Mouse (Mus musculus) forebrain, embryonic 12.5 days (tissue): ENCODE measurements around the gene Slc25a54. TPM values are rescaled to one million over a fixed set of nuclear protein-coding genes. Genes with fewer than 3 reads are reported as not detected.

Experiments used
- ATAC-seq: fragments of 200-750 bp; cut with Nextera tagmentation; 2 replicates; pipeline ENCODE4 v1.8.0; 2017; ENCODE audit warnings: moderate TSS enrichment; ENCODE audit not compliant: low FRiP score
- H3K27ac ChIP-seq: fragments of 300-500 bp; sonication (generic); 2 replicates; pipeline ENCODE4 v1.5.1; 2016; ENCODE audit warnings: mild to moderate bottlenecking
- H3K27me3 ChIP-seq: fragments of 300-500 bp; sonication (generic); 2 replicates; pipeline ENCODE4 v1.6.1; 2016; ENCODE audit warnings: mild to moderate bottlenecking
- H3K36me3 ChIP-seq: fragments of 300-500 bp; sonication (generic); replicated peaks from 2 replicates; pipeline ENCODE4 v1.6.1; 2016; ENCODE audit warnings: mild to moderate bottlenecking
- H3K4me1 ChIP-seq: fragments of 300-500 bp; sonication (generic); 2 replicates; pipeline ENCODE4 v1.6.1; 2016
- H3K4me2 ChIP-seq: fragments of 300-500 bp; sonication (generic); 2 replicates; pipeline ENCODE4 v1.6.1; 2016; ENCODE audit warnings: mild to moderate bottlenecking, moderate library complexity
- H3K4me3 ChIP-seq: fragments of 300-500 bp; sonication (generic); replicated peaks from 2 replicates; pipeline ENCODE4 v1.5.1; 2016; ENCODE audit warnings: mild to moderate bottlenecking
- H3K9ac ChIP-seq: fragments of 300-500 bp; sonication (generic); 2 replicates; pipeline ENCODE4 v1.6.1; 2016; ENCODE audit warnings: mild to moderate bottlenecking
- H3K9me3 ChIP-seq: fragments of 300-500 bp; sonication (generic); 2 replicates; pipeline ENCODE4 v1.6.1; 2016
- WGBS: fragments of 180-500 bp; shearing (Covaris S2); methylation state at CpG from one replicate; pipeline ENCODE4 v1.1.7; 2016; 5-methylcytosine and 5-hydroxymethylcytosine counted together
- polyA plus RNA-seq: library from polyadenylated mRNA; unstranded; fragments of >200 nt; fragmentation: Nextera tagmentation; extraction: Ambion mirVana; gene quantifications from 2 replicates; pipeline ENCODE4 v1.2.1, GENCODE M21; 2016

Gene Slc25a54
- polyA plus RNA-seq, 1 experiment from 2014 or later: 0.11 TPM

DNA sequence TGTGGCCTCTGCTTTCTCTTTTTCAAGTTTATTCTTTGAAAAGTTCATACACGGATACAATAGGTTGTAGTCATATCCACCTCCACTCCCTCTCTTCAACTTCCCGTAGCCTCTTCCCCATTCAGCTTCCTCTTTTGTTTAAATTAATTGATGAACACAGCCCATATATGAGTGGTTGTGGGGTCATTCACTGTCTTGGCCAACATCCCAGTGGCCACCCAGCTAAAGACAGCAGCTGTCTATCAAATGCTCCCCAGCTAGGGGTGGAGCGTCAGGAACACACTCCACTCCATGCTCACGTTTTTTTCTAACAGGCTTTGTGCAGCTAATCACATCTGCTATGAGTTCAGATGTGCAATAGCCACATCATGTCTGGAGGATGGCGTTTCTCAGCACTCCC lies 49.5 kb downstream of the Slc25a54 start:
- H3K27ac ChIP-seq: no peak overlapping the region
- H3K27me3 ChIP-seq: no peaks in the 10 kb centered on the region
- no peak overlapping the region for H3K9ac ChIP-seq
- no peaks in the 10 kb centered on the region for H3K36me3 ChIP-seq
- H3K4me3 ChIP-seq: no peak overlapping the region
- H3K9me3 ChIP-seq: no peaks in the 10 kb centered on the region
- H3K4me1 ChIP-seq: no peaks in the 10 kb centered on the region
- WGBS: 73% methylated on average over 5 of the region's 5 CpGs
- no peak for ATAC-seq
- H3K4me2 ChIP-seq: no peak overlapping the region

GRCm38 (mm10) chr3:109132966-109133365 lies 52.7 kb downstream of the Slc25a54 start:
- no peak overlapping the region for H3K9ac ChIP-seq
- no peak overlapping the region for H3K4me3 ChIP-seq
- H3K27me3 ChIP-seq: no peaks in the 10 kb centered on the region
- no peak for ATAC-seq
- H3K4me1 ChIP-seq: no peaks in the 10 kb centered on the region
- no peak overlapping the region for H3K4me2 ChIP-seq
- no peaks in the 10 kb centered on the region for H3K36me3 ChIP-seq
- H3K9me3 ChIP-seq: no peaks in the 10 kb centered on the region
- H3K27ac ChIP-seq: no peak overlapping the region
- 88% methylated on average over 4 of the region's 4 CpGs for WGBS

DNA sequence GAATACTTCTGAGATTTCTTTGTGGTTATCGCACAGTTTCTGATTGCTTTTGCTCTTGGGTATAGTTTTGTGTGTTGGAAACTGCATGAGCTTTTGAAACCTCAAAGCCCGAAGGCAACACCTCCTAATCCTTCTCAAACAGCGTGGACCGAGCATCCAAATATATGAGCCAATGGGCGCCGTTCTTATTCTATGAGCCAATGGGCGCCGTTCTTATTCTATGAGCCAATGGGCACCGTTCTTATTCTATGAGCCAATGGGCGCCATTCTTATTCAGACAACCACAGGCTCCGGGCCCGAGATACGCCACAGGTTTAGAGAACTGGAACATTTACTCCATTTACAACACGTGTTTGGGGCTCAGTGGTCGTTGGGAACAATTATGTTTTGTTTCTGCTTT lies 53.8 kb downstream of the Slc25a54 start:
- no peaks in the 10 kb centered on the region for H3K36me3 ChIP-seq
- WGBS: 91% methylated on average over 15 of the region's 15 CpGs
- H3K27me3 ChIP-seq: no peaks in the 10 kb centered on the region
- no peak for ATAC-seq
- H3K4me2 ChIP-seq: no peak overlapping the region
- H3K9ac ChIP-seq: no peak overlapping the region
- H3K4me1 ChIP-seq: no peaks in the 10 kb centered on the region
- no peaks in the 10 kb centered on the region for H3K9me3 ChIP-seq
- no peak overlapping the region for H3K4me3 ChIP-seq
- H3K27ac ChIP-seq: no peak overlapping the region

GRCm38 (mm10) chr3:109135352-109135751 lies 55.1 kb downstream of the Slc25a54 start:
- Histone ChIP-seq H3K4me1 (no peaks in the 10 kb centered on the region), H3K36me3 (no peaks in the 10 kb centered on the region), H3K27ac (no peak overlapping the region), H3K9me3 (no peaks in the 10 kb centered on the region), H3K9ac (no peak overlapping the region), H3K4me2 (no peak overlapping the region), H3K27me3 (no peaks in the 10 kb centered on the region), H3K4me3 (no peak overlapping the region)
- ATAC-seq: no peak
- 96% methylated on average over 1 of the region's 1 CpGs for WGBS

GRCm38 (mm10) chr3:109152561-109152960 lies 72.3 kb downstream of the Slc25a54 start:
- H3K9me3 ChIP-seq: no peaks in the 10 kb centered on the region
- H3K9ac ChIP-seq: no peak overlapping the region
- ATAC-seq: no peak
- no peak overlapping the region for H3K4me2 ChIP-seq
- H3K4me3 ChIP-seq: no peak overlapping the region
- 69% methylated on average over 4 of the region's 4 CpGs for WGBS
- no peaks in the 10 kb centered on the region for H3K4me1 ChIP-seq
- H3K27ac ChIP-seq: no peak overlapping the region
- no peaks in the 10 kb centered on the region for H3K36me3 ChIP-seq
- H3K27me3 ChIP-seq: no peaks in the 10 kb centered on the region

DNA sequence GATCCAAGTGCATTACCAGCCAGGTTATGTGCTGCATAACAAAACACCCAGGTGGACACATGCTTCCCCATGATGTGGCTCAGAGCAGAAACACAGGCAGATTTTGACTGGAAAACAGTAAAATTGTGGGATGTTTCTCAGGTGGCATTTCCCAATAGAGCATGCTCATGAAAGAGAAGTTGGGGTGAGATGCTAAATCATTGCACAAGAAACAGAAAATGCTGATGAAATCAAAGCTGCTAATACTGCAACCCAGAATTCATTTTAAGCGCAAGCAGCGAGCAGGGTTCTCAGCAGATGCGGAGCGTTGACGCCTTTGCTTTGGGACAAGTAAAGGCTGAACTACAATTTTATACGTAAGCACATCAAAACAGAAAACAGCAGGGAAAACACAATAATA lies 73.1 kb downstream of the Slc25a54 start:
- Histone ChIP-seq H3K4me1 (no peaks in the 10 kb centered on the region), H3K9me3 (no peaks in the 10 kb centered on the region), H3K27ac (no peak overlapping the region), H3K27me3 (no peaks in the 10 kb centered on the region), H3K36me3 (no peaks in the 10 kb centered on the region), H3K9ac (no peak overlapping the region), H3K4me2 (no peak overlapping the region), H3K4me3 (no peak overlapping the region)
- WGBS: 97% methylated on average over 6 of the region's 6 CpGs
- ATAC-seq: no peak

DNA sequence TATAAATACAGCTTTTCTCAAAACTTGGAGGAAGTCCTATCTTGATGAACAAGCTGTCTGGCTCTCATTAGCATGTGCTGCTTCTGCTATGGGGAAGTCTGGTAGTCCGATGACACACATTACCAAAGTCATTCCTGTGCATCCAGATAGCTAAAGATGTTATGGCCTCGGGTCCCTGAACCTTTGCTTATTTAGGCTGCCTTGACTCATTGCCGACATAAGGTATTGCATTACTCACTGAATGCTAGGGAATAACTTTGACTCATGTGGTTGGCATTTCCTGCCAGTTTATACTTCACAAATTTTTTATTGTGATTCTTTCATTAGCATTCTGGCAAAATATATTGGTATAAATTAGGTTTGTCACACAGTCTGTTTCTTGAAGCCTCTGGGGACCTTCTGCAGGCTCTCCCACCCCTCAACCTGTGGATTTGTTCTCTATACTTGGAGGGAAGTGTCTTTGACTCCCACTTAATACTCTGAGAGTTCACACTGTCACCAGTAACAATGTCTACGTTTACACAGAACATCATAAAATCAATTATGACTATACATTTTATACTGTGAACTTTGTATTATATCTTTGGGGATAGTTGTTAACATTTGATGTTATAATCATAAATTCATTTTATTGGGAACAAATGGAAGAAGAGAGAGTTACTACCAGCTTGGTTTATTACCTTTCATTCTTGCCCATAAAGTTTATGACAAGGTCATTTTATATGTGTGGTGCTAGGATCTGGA lies 75.8 kb downstream of the Slc25a54 start:
- H3K4me3 ChIP-seq: no peak overlapping the region
- no peak overlapping the region for H3K4me2 ChIP-seq
- 86% methylated on average over 4 of the region's 4 CpGs for WGBS
- H3K4me1 ChIP-seq: no peaks in the 10 kb centered on the region
- H3K27ac ChIP-seq: no peak overlapping the region
- no peak overlapping the region for H3K9ac ChIP-seq
- no peaks in the 10 kb centered on the region for H3K9me3 ChIP-seq
- H3K36me3 ChIP-seq: peaks cover 6% of the 10 kb centered on the region
- ATAC-seq: no peak
- H3K27me3 ChIP-seq: no peaks in the 10 kb centered on the region

DNA sequence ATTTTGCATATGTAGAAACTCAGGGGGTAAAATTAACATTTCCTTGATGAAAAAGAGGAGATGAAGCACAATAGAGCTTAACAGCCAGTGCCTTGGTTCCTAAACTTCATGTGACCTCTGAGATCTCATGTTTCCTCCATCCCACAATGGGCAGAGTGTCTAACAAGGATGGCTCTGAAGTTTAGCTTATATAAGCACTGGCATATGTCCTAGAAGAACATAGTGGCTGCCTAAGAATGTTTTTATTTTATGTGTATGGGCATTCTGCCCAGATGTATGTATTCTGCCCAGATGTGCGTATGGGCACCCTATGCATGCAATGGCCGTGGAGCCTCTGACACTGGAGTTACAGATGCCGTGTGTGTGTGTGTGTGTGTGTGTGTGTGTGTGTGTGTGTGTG lies 77.2 kb downstream of the Slc25a54 start:
- Histone ChIP-seq H3K4me1 (no peaks in the 10 kb centered on the region), H3K4me3 (no peak overlapping the region), H3K4me2 (no peak overlapping the region), H3K9me3 (no peaks in the 10 kb centered on the region), H3K9ac (no peak overlapping the region), H3K27me3 (no peaks in the 10 kb centered on the region), H3K36me3 (peaks cover 6% of the 10 kb centered on the region), H3K27ac (no peak overlapping the region)
- ATAC-seq: no peak
- 83% methylated on average over 3 of the region's 3 CpGs for WGBS

DNA sequence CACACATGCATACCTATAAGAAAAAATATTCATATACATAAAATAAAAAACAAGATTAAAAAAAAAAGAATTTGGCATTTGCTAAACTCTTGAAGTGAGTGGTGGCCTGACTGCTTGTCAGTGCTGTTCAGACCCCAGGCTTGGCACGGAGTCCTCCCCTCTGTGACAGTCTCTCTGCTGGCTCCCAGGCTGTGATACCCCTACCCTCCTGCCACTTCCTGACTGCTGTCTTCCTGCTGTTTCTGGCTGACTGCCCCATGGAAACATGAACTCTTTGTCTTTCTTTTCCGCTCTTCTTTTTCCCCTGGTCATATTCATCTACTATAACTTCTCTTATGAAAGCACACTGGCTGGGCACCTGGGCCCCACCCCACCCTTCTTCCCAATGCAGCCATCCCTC lies 83.8 kb downstream of the Slc25a54 start:
- no peak overlapping the region for H3K4me2 ChIP-seq
- H3K27ac ChIP-seq: no peak overlapping the region
- no peak for ATAC-seq
- H3K4me1 ChIP-seq: no peaks in the 10 kb centered on the region
- whole genome bisulfite sequencing: 98% methylated on average over 2 of the region's 2 CpGs
- no peaks in the 10 kb centered on the region for H3K9me3 ChIP-seq
- H3K9ac ChIP-seq: no peak overlapping the region
- peaks cover 6% of the 10 kb centered on the region for H3K36me3 ChIP-seq
- no peak overlapping the region for H3K4me3 ChIP-seq
- no peaks in the 10 kb centered on the region for H3K27me3 ChIP-seq

- Histone ChIP-seq H3K27ac (no peak overlapping the region), H3K27me3 (no peaks in the 10 kb centered on the region), H3K4me1 (no peaks in the 10 kb centered on the region), H3K9ac (no peak overlapping the region), H3K4me3 (no peak overlapping the region), H3K36me3 (peaks cover 3% of the 10 kb centered on the region), H3K4me2 (no peak overlapping the region), H3K9me3 (no peaks in the 10 kb centered on the region)
- 100% methylated on average over 1 of the region's 1 CpGs for WGBS
- ATAC-seq: no peak
These were observed 84.4 kb downstream of the Slc25a54 start for GRCm38 (mm10) chr3:109164644-109165043.

DNA sequence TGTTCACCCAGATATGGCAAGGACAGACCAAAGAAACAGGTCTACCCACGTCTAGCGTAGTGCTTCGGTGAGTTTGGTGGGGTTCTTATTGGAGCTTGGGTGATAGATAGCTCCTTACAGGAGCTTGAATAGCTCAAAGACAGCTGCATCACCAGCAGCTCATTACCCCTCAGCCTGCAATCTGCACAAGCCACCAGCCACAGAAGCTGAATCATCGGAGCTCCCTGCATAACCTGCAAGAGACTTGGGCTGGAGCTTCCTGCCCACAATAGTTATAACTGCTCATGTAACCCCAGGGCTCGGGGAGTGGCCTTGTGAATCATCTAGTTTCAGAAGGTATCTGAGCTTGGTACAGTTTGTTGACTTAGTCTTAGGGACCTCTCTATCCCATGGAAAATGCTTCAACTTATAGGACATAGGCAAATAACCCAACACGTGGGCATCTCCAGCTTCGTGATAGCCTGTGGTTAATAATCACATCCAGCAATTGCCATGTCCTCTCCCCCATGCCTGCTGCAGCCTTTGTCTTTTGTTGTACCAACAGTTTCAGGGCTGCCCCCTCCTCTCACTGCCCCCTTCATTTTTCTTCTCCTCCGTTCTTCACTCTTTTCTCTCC lies 85.1 kb downstream of the Slc25a54 start:
- Histone ChIP-seq H3K27ac (no peak overlapping the region), H3K36me3 (no peaks in the 10 kb centered on the region; the same call in 1 of the 2 replicates), H3K27me3 (no peaks in the 10 kb centered on the region), H3K4me1 (no peaks in the 10 kb centered on the region), H3K4me3 (no peak overlapping the region), H3K9ac (no peak overlapping the region), H3K4me2 (no peak overlapping the region), H3K9me3 (no peaks in the 10 kb centered on the region)
- no peak for ATAC-seq
- 92% methylated on average over 8 of the region's 8 CpGs for WGBS
